Mouse (Mus musculus): Measurements from ENCODE around the gene Plscr2. TPM values are rescaled to one million over a fixed set of nuclear protein-coding genes. Genes with fewer than 3 reads are reported as not detected.

Plscr2 gene
- polyA plus RNA-seq, 1 experiment, result not detected

DNA sequence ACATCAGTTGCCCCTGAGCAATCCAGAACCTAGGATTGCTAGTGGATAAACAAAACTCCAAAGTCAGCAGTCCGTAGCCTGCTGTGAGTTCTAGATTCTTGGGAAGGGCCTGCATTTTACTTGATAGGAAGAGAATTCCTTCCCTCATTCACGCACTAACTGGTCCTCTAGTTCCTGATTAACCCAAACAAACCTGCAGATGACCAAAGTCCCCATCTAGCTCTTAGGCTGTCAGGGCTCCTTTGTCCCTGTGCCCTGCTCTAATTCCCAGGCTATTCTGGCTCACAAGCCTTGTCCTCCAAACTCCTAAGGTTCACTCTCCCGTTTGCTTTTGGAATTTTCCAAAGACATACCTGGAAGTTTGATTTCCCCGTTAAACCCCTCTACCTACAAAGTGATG, 2.8 kb upstream of the Plscr2 start:
- TF ChIP-seq CTCF (IDR thresholded peaks at IDR 0.05; ENCODE audit: low read depth, low read length) (no peak), POLR2A (IDR thresholded peaks at IDR 0.05; ENCODE audit: borderline replicate concordance, low read depth, low read length) (no peak)
- Histone ChIP-seq H3K4me3 (ENCODE audit: insufficient read depth, low read length) (no peak overlapping the region), H3K27ac (ENCODE audit: insufficient read depth, low read depth, low read length) (no peak overlapping the region), H3K4me1 (ENCODE audit: control insufficient read depth, insufficient read depth, low read length) (peaks cover 17% of the 10 kb centered on the region)

DNA sequence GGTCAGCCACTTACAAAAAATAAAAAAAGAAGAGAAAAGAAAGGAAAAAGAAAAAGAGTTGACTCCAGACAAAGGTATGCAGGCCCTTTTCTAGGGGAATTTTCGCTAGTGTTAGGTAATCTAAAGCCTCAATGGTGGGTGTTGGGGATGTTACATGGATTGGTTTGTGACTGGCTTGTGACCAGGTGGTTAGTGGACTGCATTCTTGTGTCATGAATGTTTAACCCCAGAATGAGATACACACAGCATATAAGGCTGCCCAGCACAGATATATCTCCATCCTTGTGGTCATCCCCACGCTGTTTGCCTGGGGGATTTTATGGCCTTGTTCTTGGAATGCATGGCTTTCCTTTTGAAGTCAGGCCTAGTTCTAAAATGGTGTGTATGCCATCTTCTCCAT, 2.1 kb upstream of the Plscr2 start:
- no peak for TF ChIP-seq POLR2A (IDR thresholded peaks at IDR 0.05; ENCODE audit: borderline replicate concordance, low read depth, low read length)
- no peak for TF ChIP-seq CTCF (IDR thresholded peaks at IDR 0.05; ENCODE audit: low read depth, low read length)
- no peak overlapping the region for H3K4me3 ChIP-seq (ENCODE audit: insufficient read depth, low read length)
- peaks cover 17% of the 10 kb centered on the region for H3K4me1 ChIP-seq (ENCODE audit: control insufficient read depth, insufficient read depth, low read length)

DNA sequence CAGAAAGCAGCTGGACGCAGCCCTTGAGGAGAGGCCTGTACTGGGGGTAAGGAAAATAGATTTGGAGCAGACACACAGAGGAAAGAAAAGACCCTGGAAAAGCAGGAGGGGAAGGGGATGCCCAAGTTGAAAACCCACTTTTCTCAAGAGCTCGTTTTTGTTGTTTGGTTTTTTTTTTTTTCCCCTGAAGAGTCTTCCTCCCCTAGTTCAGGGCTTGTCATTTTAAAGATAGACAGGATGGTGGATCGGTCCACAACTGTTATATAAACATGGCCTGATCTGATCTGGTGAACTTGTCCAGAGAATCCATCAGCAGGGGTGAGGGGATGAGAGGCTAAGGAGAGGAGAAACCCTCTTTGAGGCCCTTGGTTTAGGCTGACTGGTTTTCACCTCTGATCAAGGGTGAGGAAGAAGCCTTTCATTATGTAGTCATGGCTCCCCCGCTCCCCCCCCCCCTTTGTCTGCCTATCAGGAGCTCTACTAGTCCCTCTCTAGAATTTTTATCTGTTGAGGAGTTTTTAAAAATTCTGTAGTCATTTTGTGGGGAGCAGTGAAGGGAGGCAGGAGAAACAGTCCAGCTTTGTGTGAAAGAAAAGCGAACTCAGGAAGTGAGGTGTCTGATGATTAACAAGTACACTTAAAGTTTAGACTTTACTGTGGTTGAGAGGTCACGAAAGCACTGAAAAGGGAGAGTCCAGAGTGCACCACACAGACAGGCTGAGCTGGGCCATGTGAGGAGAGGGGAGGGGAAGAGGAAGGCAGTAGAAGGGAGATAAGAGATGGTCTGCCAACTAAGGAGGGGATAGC, 1.2 kb upstream of the Plscr2 start:
- TF ChIP-seq POLR2A (IDR thresholded peaks at IDR 0.05; ENCODE audit: borderline replicate concordance, low read depth, low read length) (no peak), CTCF (IDR thresholded peaks at IDR 0.05; ENCODE audit: low read depth, low read length) (no peak)

More for the DNA sequence above, 2.1 kb upstream of the Plscr2 start:
- no peak overlapping the region for H3K27ac ChIP-seq (ENCODE audit: insufficient read depth, low read depth, low read length)

DNA sequence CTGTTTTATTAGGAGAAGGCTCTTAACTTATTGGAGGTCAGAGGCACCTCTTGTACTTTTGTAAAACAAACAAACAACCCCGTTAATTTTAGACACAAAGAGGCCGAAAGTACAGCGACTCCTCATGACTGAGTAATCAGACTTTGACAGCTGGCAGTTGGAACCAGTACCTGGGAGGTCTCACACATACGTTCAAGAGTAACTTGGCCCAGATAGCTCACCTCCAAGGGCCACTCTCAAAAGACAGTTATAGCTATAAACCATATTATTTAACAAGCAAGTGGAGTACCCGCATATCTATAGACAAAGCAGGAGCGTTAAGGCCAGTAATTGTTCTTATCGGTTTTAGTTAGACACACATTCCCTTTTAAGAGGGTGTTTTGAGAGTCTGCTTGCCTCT, 958 bp downstream of the Plscr2 start:
- Histone ChIP-seq H3K4me3 (ENCODE audit: insufficient read depth, low read length) (no peak overlapping the region), H3K27ac (ENCODE audit: insufficient read depth, low read depth, low read length) (no peak overlapping the region), H3K4me1 (ENCODE audit: control insufficient read depth, insufficient read depth, low read length) (no peaks in the 10 kb centered on the region)
- TF ChIP-seq CTCF (IDR thresholded peaks at IDR 0.05; ENCODE audit: low read depth, low read length), result no peak
- TF ChIP-seq POLR2A (IDR thresholded peaks at IDR 0.05; ENCODE audit: borderline replicate concordance, low read depth, low read length), result no peak

More for the DNA sequence above, 1.2 kb upstream of the Plscr2 start:
- Histone ChIP-seq H3K4me1 (ENCODE audit: control insufficient read depth, insufficient read depth, low read length) (peaks cover 14% of the 10 kb centered on the region), H3K4me3 (ENCODE audit: insufficient read depth, low read length) (no peak overlapping the region), H3K27ac (ENCODE audit: insufficient read depth, low read depth, low read length) (no peak overlapping the region)

DNA sequence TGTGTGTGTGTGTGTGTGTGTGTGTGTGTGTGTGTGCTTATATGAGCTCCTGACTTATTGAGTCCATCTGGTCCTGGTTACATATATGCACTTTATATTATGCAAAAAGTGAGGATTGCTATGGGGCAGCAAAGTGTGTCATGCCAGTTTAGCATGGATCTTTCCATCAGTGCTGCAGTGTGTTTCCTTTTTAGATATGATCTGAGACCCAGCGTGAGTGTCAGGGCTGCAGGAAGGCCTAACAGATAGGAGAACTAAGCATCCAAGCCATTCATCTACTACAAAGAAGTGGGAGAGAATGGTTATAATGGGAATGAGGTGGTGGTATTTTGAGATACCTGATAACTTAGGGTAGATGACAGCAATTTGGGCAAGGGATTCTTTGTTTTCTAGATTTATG, 4.6 kb downstream of the Plscr2 start:
- no peak for TF ChIP-seq CTCF (IDR thresholded peaks at IDR 0.05; ENCODE audit: low read depth, low read length)
- no peak for TF ChIP-seq POLR2A (IDR thresholded peaks at IDR 0.05; ENCODE audit: borderline replicate concordance, low read depth, low read length)
- Histone ChIP-seq H3K4me1 (ENCODE audit: control insufficient read depth, insufficient read depth, low read length) (peaks cover 2% of the 10 kb centered on the region; the same call in 1 of the 2 replicates), H3K4me3 (ENCODE audit: insufficient read depth, low read length) (no peak overlapping the region), H3K27ac (ENCODE audit: insufficient read depth, low read depth, low read length) (no peak overlapping the region)

DNA sequence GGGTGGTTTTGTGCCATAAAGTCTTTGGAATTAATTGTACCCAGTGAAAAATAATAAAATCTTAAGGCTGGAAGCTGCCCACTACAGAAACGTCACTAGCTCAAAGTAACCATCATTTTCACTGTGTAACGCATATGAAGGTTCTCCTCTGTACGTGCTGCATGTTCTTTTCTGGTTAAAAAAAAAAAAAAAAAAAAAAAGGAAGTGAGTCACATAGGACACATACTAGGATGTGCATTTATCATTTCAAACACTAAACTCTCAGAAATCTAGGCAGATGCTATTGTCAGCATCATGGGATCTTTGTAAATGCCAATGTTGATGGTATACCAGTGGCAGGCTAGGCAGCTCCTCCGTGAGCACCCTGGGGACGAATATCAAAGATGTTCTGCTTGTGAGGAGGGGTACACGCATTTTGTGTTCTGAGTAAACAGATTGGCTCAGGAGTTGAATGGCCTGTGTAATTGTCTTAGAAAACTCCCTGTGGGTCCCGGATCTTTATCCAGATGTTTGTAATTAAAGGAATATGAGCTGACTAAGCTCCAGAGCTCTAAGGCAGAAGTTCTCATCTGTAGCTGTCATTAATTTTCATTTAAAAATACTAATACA, 7.3 kb downstream of the Plscr2 start:
- TF ChIP-seq CTCF (IDR thresholded peaks at IDR 0.05; ENCODE audit: low read depth, low read length), result no peak
- no peak for TF ChIP-seq POLR2A (IDR thresholded peaks at IDR 0.05; ENCODE audit: borderline replicate concordance, low read depth, low read length)
- Histone ChIP-seq H3K4me1 (ENCODE audit: control insufficient read depth, insufficient read depth, low read length) (peaks cover 2% of the 10 kb centered on the region; the same call in 1 of the 2 replicates), H3K27ac (ENCODE audit: insufficient read depth, low read depth, low read length) (no peak overlapping the region), H3K4me3 (ENCODE audit: insufficient read depth, low read length) (no peak overlapping the region)

DNA sequence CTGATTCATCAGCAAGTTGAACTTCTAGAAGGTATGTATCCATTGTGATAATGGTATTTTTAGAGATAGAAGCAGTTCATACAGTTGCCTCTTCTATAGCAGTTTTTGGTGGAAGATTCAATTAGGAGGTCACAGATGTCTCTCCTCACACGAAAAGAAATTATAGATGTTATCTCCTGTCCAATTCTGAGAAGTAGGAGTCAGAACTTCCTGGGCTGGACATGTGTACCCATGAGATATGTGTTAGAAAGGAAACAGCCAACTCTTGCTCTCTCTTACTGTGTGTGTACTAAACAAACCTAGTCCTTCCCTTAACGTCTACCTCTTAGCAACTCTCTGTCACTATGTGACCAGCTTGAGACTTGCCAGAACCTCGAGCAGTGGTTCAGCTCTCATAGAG, 14.3 kb downstream of the Plscr2 start:
- Histone ChIP-seq H3K4me1 (ENCODE audit: control insufficient read depth, insufficient read depth, low read length) (no peaks in the 10 kb centered on the region), H3K4me3 (ENCODE audit: insufficient read depth, low read length) (no peak overlapping the region), H3K27ac (ENCODE audit: insufficient read depth, low read depth, low read length) (no peak overlapping the region)
- TF ChIP-seq POLR2A (IDR thresholded peaks at IDR 0.05; ENCODE audit: borderline replicate concordance, low read depth, low read length), result no peak
- no peak for TF ChIP-seq CTCF (IDR thresholded peaks at IDR 0.05; ENCODE audit: low read depth, low read length)

DNA sequence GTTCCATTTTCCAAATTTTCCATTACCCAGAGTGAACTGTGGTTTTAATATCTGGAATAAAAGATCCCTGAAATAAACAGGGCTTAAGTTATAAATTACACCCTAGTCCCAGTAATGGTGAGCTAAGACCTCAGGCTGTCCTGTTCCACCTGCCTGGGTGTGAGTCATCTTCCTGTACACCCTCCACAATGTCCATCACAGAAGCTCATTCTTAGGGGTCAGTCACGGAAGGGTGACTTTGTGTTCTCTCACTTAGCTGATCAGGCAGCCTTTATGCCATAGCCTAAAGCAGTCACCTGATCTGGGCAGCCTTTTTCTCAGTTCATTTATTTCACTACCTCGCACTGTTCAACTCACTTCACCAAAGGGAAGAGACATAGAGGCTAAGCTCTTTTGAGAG, 16.8 kb downstream of the Plscr2 start:
- Histone ChIP-seq H3K27ac (ENCODE audit: insufficient read depth, low read depth, low read length) (no peak overlapping the region), H3K4me3 (ENCODE audit: insufficient read depth, low read length) (no peak overlapping the region), H3K4me1 (ENCODE audit: control insufficient read depth, insufficient read depth, low read length) (no peaks in the 10 kb centered on the region)
- TF ChIP-seq POLR2A (IDR thresholded peaks at IDR 0.05; ENCODE audit: borderline replicate concordance, low read depth, low read length), result no peak
- TF ChIP-seq CTCF (IDR thresholded peaks at IDR 0.05; ENCODE audit: low read depth, low read length), result no peak

DNA sequence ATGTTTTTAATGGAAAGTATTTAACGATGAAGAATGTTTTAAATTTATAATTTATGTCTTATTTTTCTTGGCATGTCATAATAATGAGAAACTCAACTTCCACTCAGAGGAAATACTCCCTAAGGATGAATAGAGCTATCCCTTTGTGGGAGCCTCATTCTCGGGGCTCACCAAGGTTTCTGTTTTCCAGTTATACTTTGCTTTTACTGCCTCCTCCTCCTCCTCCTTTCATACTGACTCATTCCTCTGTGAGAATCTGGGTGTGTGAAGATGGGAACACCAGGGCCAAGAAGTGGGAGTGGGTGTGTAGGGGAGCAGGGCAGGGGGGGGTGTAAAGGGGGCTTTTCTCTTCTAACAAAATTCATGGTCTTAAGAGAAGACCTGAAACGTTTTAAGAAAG, 17.5 kb downstream of the Plscr2 start:
- no peak overlapping the region for H3K27ac ChIP-seq (ENCODE audit: insufficient read depth, low read depth, low read length)
- no peak overlapping the region for H3K4me3 ChIP-seq (ENCODE audit: insufficient read depth, low read length)
- no peak for TF ChIP-seq CTCF (IDR thresholded peaks at IDR 0.05; ENCODE audit: low read depth, low read length)
- TF ChIP-seq POLR2A (IDR thresholded peaks at IDR 0.05; ENCODE audit: borderline replicate concordance, low read depth, low read length), result no peak
- no peaks in the 10 kb centered on the region for H3K4me1 ChIP-seq (ENCODE audit: control insufficient read depth, insufficient read depth, low read length)
